Mouse (Mus musculus) MEL (cell line): ENCODE measurements around the gene Mpv17l. TPM values are rescaled to one million over a fixed set of nuclear protein-coding genes. Genes with fewer than 3 reads are reported as not detected.

Source experiments
- DNase-seq: peaks from one replicate; pipeline ENCODE4 v3.0.0; 2011; ENCODE audit warnings: low read depth, low spot score
- H3K27ac ChIP-seq: 2 replicates; pipeline ENCODE4 v1.5.1; 2012; ENCODE audit warnings: low read depth, mild to moderate bottlenecking, control low read depth, low read length, moderate library complexity; ENCODE audit not compliant: control insufficient read depth
- H3K27me3 ChIP-seq, 2 experiments: fragments of 150-350 bp in 1 of 2; sonication (generic) in 1 of 2; 2 replicates each; pipeline ENCODE4 v1.6.1; 2012; ENCODE audit warnings: low read length in 2 of 2, mild to moderate bottlenecking in 2 of 2, improper control_type of control experiment in 1 of 2, moderate library complexity in 1 of 2; ENCODE audit not compliant: insufficient read depth in 2 of 2, control insufficient read depth in 1 of 2
- H3K36me3 ChIP-seq, 2 experiments: 2 replicates each; pipeline ENCODE4 v1.6.1; 2012 to 2014; ENCODE audit warnings: low read length in 2 of 2, improper control_type of control experiment in 1 of 2, inconsistent platforms in 1 of 2, mild to moderate bottlenecking in 1 of 2; ENCODE audit not compliant: insufficient read depth in 2 of 2, control insufficient read depth in 1 of 2
- H3K4me1 ChIP-seq, 2 experiments: fragments of 150-350 bp in 1 of 2; sonication (generic) in 1 of 2; 2 replicates each; pipeline ENCODE4 v1.6.1; 2012; ENCODE audit warnings: low read length in 2 of 2, improper control_type of control experiment in 1 of 2, mild to moderate bottlenecking in 1 of 2; ENCODE audit not compliant: insufficient read depth in 2 of 2, control insufficient read depth in 1 of 2
- H3K4me3 ChIP-seq, 2 experiments: fragments of 150-350 bp in 1 of 2; sonication (generic) in 1 of 2; 2 replicates each; pipeline ENCODE4 v1.5.1; 2012; ENCODE audit warnings: low read depth in 2 of 2, low read length in 2 of 2, mild to moderate bottlenecking in 2 of 2, moderate library complexity in 2 of 2, control low read depth in 1 of 2, improper control_type of control experiment in 1 of 2; ENCODE audit not compliant: control insufficient read depth in 1 of 2, insufficient read depth in 1 of 2
- H3K79me2 ChIP-seq: 2 replicates; pipeline ENCODE4 v1.6.1; 2012; ENCODE audit warnings: mild to moderate bottlenecking, low read length, moderate library complexity; ENCODE audit not compliant: control insufficient read depth, poor library complexity, insufficient read depth
- H3K9ac ChIP-seq: 2 replicates; pipeline ENCODE4 v1.6.1; 2012; ENCODE audit warnings: low read depth, mild to moderate bottlenecking, control low read depth, low read length, moderate library complexity; ENCODE audit not compliant: control insufficient read depth, poor library complexity, severe bottlenecking
- H3K9me3 ChIP-seq: fragments of 150-350 bp; sonication (generic); replicated peaks from 2 replicates; pipeline ENCODE4 v1.6.1; 2012; ENCODE audit warnings: mild to moderate bottlenecking, low read length, improper control_type of control experiment, moderate library complexity; ENCODE audit not compliant: insufficient read depth
- CHD1 ChIP-seq: IDR thresholded peaks from 2 replicates; pipeline ENCODE4 v1.6.1; 2012; ENCODE audit warnings: low read depth, mild to moderate bottlenecking, inconsistent platforms, low read length, improper control_type of control experiment
- CHD2 ChIP-seq: IDR thresholded peaks from 2 replicates; pipeline ENCODE4 v1.6.1; 2011; ENCODE audit warnings: low read length, improper control_type of control experiment
- CTCF ChIP-seq, 3 experiments: IDR thresholded peaks in 2 of 3; conservative IDR thresholded peaks in 1 of 3; 2 replicates each; pipeline ENCODE4 v1.5.1; 2011 to 2012; ENCODE audit warnings: low read length in 3 of 3, low read depth in 2 of 3, mild to moderate bottlenecking in 2 of 3, improper control_type of control experiment in 1 of 3, inconsistent platforms in 1 of 3, mixed read lengths in 1 of 3, moderate library complexity in 1 of 3; ENCODE audit not compliant: control insufficient read depth in 1 of 3, insufficient read depth in 1 of 3, poor library complexity in 1 of 3, severe bottlenecking in 1 of 3
- E2F4 ChIP-seq: IDR thresholded peaks from 2 replicates; pipeline ENCODE4 v1.6.1; 2011; ENCODE audit warnings: low read depth, low read length, improper control_type of control experiment, borderline replicate concordance
- ELF1 ChIP-seq: IDR thresholded peaks from 2 replicates; pipeline ENCODE4 v1.6.1; 2014; ENCODE audit warnings: low read depth, mild to moderate bottlenecking, inconsistent platforms, low read length, improper control_type of control experiment, moderate library complexity
- GABPA ChIP-seq: IDR thresholded peaks from 2 replicates; pipeline ENCODE4 v1.6.1; 2012; ENCODE audit warnings: low read depth, mild to moderate bottlenecking, inconsistent platforms, low read length, improper control_type of control experiment, moderate library complexity
- HCFC1 ChIP-seq: IDR thresholded peaks from 2 replicates; pipeline ENCODE4 v1.6.1; 2012; ENCODE audit warnings: low read depth, mild to moderate bottlenecking, inconsistent platforms, low read length, improper control_type of control experiment, moderate library complexity
- MAFK ChIP-seq: IDR thresholded peaks from 2 replicates; pipeline ENCODE4 v1.6.1; 2011; ENCODE audit warnings: low read depth, mild to moderate bottlenecking, low read length, improper control_type of control experiment, borderline replicate concordance
- MXI1 ChIP-seq: IDR thresholded peaks from 2 replicates; pipeline ENCODE4 v1.6.1; 2011; ENCODE audit warnings: mild to moderate bottlenecking, low read depth, low read length, improper control_type of control experiment
- MYB ChIP-seq: IDR thresholded peaks from 2 replicates; pipeline ENCODE4 v1.6.1; 2011; ENCODE audit warnings: mild to moderate bottlenecking, low read depth, low read length, improper control_type of control experiment
- POLR2AphosphoS2 ChIP-seq: IDR thresholded peaks from 2 replicates; pipeline ENCODE4 v1.6.1; 2011; ENCODE audit warnings: low read length, improper control_type of control experiment
- POLR2AphosphoS5 ChIP-seq: IDR thresholded peaks from 2 replicates; pipeline ENCODE4 v1.6.1; 2012; ENCODE audit warnings: low read depth, borderline replicate concordance, mild to moderate bottlenecking, inconsistent platforms, low read length, moderate library complexity, mixed read lengths
- SIN3A ChIP-seq: IDR thresholded peaks from 2 replicates; pipeline ENCODE4 v1.6.1; 2012; ENCODE audit warnings: low read length, improper control_type of control experiment, inconsistent platforms
- SMC3 ChIP-seq: IDR thresholded peaks from 2 replicates; pipeline ENCODE4 v1.6.1; 2011; ENCODE audit warnings: low read depth, low read length, improper control_type of control experiment
- TBP ChIP-seq: IDR thresholded peaks from 2 replicates; pipeline ENCODE4 v1.8.0; 2011; ENCODE audit warnings: low read depth, low read length, improper control_type of control experiment
- TCF12 ChIP-seq: IDR thresholded peaks from 2 replicates; pipeline ENCODE4 v1.6.1; 2014; ENCODE audit warnings: low read depth, mild to moderate bottlenecking, inconsistent platforms, low read length, improper control_type of control experiment, moderate library complexity
- USF2 ChIP-seq, 2 experiments: IDR thresholded peaks; 2 replicates each; pipeline ENCODE4 v1.6.1; 2011 to 2012; ENCODE audit warnings: improper control_type of control experiment in 2 of 2, low read length in 2 of 2, borderline replicate concordance in 1 of 2, inconsistent platforms in 1 of 2, low read depth in 1 of 2, mild to moderate bottlenecking in 1 of 2; ENCODE audit not compliant: insufficient read depth in 1 of 2
- ZKSCAN1 ChIP-seq: IDR thresholded peaks from 2 replicates; pipeline ENCODE4 v1.6.1; 2012; ENCODE audit warnings: low read depth, mild to moderate bottlenecking, inconsistent platforms, low read length, improper control_type of control experiment, moderate library complexity
- ZMIZ1 ChIP-seq: IDR thresholded peaks from 2 replicates; pipeline ENCODE4 v1.6.1; 2012; ENCODE audit warnings: low read depth, mild to moderate bottlenecking, inconsistent platforms, low read length, improper control_type of control experiment, moderate library complexity
- polyA plus RNA-seq, 2 experiments: library from polyadenylated mRNA; stranded (reverse) in 1 of 2; unstranded in 1 of 2; fragments of >175 nt in 1 of 2; fragments of >200 nt in 1 of 2; gene quantifications; 2 replicates each; pipeline versions ENCODE4 v1.2.1 to v1.2.4; 2012; ENCODE audit warnings: low replicate concordance in 2 of 2, low read depth in 1 of 2; ENCODE audit not compliant: insufficient read length in 2 of 2, insufficient read depth in 1 of 2, missing spikeins in 1 of 2
- total RNA-seq: library from RNA; depleted of rRNA; stranded (reverse); fragments of 300-350 nt; gene quantifications from 2 replicates; pipeline ENCODE4 v1.2.3, GENCODE M21; 2012; rRNA removed

Gene Mpv17l
- total and polyA plus RNA-seq, 3 experiments = 0.77 to 2.3 TPM; not detected in 1

DNA sequence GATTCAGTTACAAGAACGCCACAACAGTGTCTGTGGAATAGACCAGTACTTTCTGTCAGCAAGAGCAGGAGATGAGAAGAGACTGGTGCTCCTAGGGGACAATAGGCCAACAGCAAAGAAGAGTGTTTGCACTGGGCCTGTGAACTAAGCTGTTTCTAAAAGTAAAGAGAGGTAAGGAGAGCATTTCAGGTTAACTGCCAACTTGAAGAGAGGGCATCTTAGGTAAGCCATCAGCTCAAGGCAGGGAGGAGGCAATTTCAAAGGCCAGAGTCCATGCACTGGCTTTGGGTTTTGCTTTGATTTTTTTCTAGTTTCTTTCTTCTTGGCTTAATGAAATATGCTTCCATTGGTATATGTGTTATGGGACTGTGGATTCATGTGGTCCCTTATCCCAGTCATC lies 91.1 kb downstream of the Mpv17l start:
- no peak overlapping the region for H3K4me3 ChIP-seq
- H3K4me1 ChIP-seq = peaks cover 0 to 4% of the 10 kb centered on the region in 2 experiments; a peak in 2 of 4 replicates
- H3K9ac ChIP-seq = no peak overlapping the region
- TF ChIP-seq HCFC1 (no peak), POLR2AphosphoS5 (no peak), MXI1 (no peak), CHD2 (no peak), POLR2AphosphoS2 (no peak), CHD1 (no peak), ZMIZ1 (no peak), MYB (no peak), SMC3 (no peak), GABPA (no peak), SIN3A (no peak), USF2 (IDR thresholded peaks at IDR 0.05; ENCODE audit: borderline replicate concordance in 1 of 2, insufficient read depth in 1 of 2, low read depth in 1 of 2, low read length in 2 of 2) (no peak), TCF12 (no peak), CTCF (IDR thresholded peaks at IDR 0.05 in 2 of 3, conservative IDR thresholded peaks at IDR 0.05 in 1 of 3; ENCODE audit: control insufficient read depth in 1 of 3, insufficient read depth in 1 of 3, low read depth in 2 of 3, low read length in 3 of 3, poor library complexity in 1 of 3, severe bottlenecking in 1 of 3) (no peak), ELF1 (no peak), TBP (no peak), MAFK (no peak), E2F4 (no peak)
- no peaks in the 10 kb centered on the region for H3K27me3 ChIP-seq
- H3K79me2 ChIP-seq = no peaks in the 10 kb centered on the region
- no peaks in the 10 kb centered on the region for H3K9me3 ChIP-seq
- H3K36me3 ChIP-seq = no peaks in the 10 kb centered on the region
- no peak overlapping the region for H3K27ac ChIP-seq
- DNase-seq = no peak

GRCm38 (mm10) chr16:13994502-13994901 lies 91.5 kb downstream of the Mpv17l start:
- peaks cover 0 to 4% of the 10 kb centered on the region in 2 experiments; a peak in 2 of 4 replicates for H3K4me1 ChIP-seq
- DNase-seq = no peak
- H3K27me3 ChIP-seq = no peaks in the 10 kb centered on the region
- H3K27ac ChIP-seq = no peak overlapping the region
- no peaks in the 10 kb centered on the region for H3K36me3 ChIP-seq
- H3K9me3 ChIP-seq = no peaks in the 10 kb centered on the region
- no peak overlapping the region for H3K4me3 ChIP-seq
- no peak overlapping the region for H3K9ac ChIP-seq
- no peaks in the 10 kb centered on the region for H3K79me2 ChIP-seq
- TF ChIP-seq ZKSCAN1 (peak; percentile 89), SIN3A (no peak)

Other genes starting within 250 kb of the Mpv17l start
- gene Parn, start 235.0 kb upstream of the Mpv17l start, total RNA-seq = 25.2 and 26.7 TPM in 2 replicates
- 100 to 1,000 TPM in 1 of 2 experiments, 10 to 100 TPM in 1; 38.2 to 160 TPM for gene Parn, start 235.0 kb upstream of the Mpv17l start, polyA plus RNA-seq
- gene Bfar, start 231.3 kb upstream of the Mpv17l start, total RNA-seq = 17.2 and 20.6 TPM in 2 replicates
- gene Bfar, start 231.3 kb upstream of the Mpv17l start, polyA plus RNA-seq = 10 to 100 TPM in 1 of 2 experiments, not detected in 1; 21.8 TPM
- 9.1 and 10.8 TPM in 2 replicates for gene 3110001I22Rik, start 231.2 kb upstream of the Mpv17l start, total RNA-seq
- gene 3110001I22Rik, start 231.2 kb upstream of the Mpv17l start, polyA plus RNA-seq = 1 to 10 TPM in 1 of 2 experiments, not detected in 1; 8.8 TPM
- not detected in 2 replicates for gene Pla2g10, start 172.2 kb upstream of the Mpv17l start, total RNA-seq
- gene Pla2g10, start 172.2 kb upstream of the Mpv17l start, polyA plus RNA-seq = not detected
- gene Rrn3, start 122.5 kb upstream of the Mpv17l start, total RNA-seq = 78.6 and 92.8 TPM in 2 replicates
- 10 to 100 TPM in 1 of 2 experiments, not detected in 1; 60.0 TPM for gene Rrn3, start 122.5 kb upstream of the Mpv17l start, polyA plus RNA-seq
- gene Ntan1, start 84.3 kb upstream of the Mpv17l start, total RNA-seq = 38.3 and 40.4 TPM in 2 replicates
- gene Ntan1, start 84.3 kb upstream of the Mpv17l start, polyA plus RNA-seq = 10 to 100 TPM in 1 of 2 experiments, not detected in 1; 57.4 TPM
- gene Pdxdc1, start within 50 bp of the Mpv17l start, total RNA-seq = 36.0 and 37.4 TPM in 2 replicates
- gene Pdxdc1, start within 50 bp of the Mpv17l start, polyA plus RNA-seq = 10 to 100 TPM in 1 of 2 experiments, not detected in 1; 64.2 TPM
- gene 2900011O08Rik, start 83.4 kb downstream of the Mpv17l start, total RNA-seq = 0.04 TPM in 1 of 2 replicates, not detected in the other
- not detected for gene 2900011O08Rik, start 83.4 kb downstream of the Mpv17l start, polyA plus RNA-seq
- not detected in 2 replicates for gene Ifitm7, start 83.7 kb downstream of the Mpv17l start, total RNA-seq
- gene Ifitm7, start 83.7 kb downstream of the Mpv17l start, polyA plus RNA-seq = not detected